Mouse (Mus musculus) neural tube, embryonic 11.5 days (tissue): ENCODE results near the gene Maml2. TPM values are rescaled to one million over a fixed set of nuclear protein-coding genes. Genes with fewer than 3 reads are reported as not detected.

Source experiments
- ATAC-seq: fragments of 200-750 bp; cut with Nextera tagmentation; 2 replicates; pipeline ENCODE4 v1.8.0; 2017; ENCODE audit warnings: moderate number of reproducible peaks, mild to moderate bottlenecking, moderate TSS enrichment, moderate library complexity; ENCODE audit not compliant: insufficient read depth, low FRiP score, low TSS enrichment
- DNase-seq: peaks from one replicate; pipeline ENCODE4 v3.0.0-alpha.2; 2015; ENCODE audit warnings: low spot score
- H3K27ac ChIP-seq: fragments of 300-500 bp; sonication (generic); 2 replicates; pipeline ENCODE4 v1.5.1; 2014; ENCODE audit warnings: low read depth, mild to moderate bottlenecking, low read length
- H3K27me3 ChIP-seq: fragments of 300-500 bp; sonication (generic); 2 replicates; pipeline ENCODE4 v1.6.1; 2014; ENCODE audit warnings: mild to moderate bottlenecking, low read length, mixed read lengths; ENCODE audit not compliant: control insufficient read depth, insufficient read depth
- H3K36me3 ChIP-seq: fragments of 300-500 bp; sonication (generic); 2 replicates; pipeline ENCODE4 v1.6.1; 2014; ENCODE audit warnings: mild to moderate bottlenecking, low read length, moderate library complexity, mixed read lengths; ENCODE audit not compliant: control insufficient read depth, insufficient read depth
- H3K4me1 ChIP-seq: fragments of 300-500 bp; sonication (generic); 2 replicates; pipeline ENCODE4 v1.6.1; 2014; ENCODE audit warnings: low read length, mixed read lengths; ENCODE audit not compliant: control insufficient read depth, insufficient read depth
- H3K4me2 ChIP-seq: fragments of 300-500 bp; sonication (generic); 2 replicates; pipeline ENCODE4 v1.6.1; 2014; ENCODE audit warnings: low read depth, mild to moderate bottlenecking, moderate library complexity
- H3K4me3 ChIP-seq: fragments of 300-500 bp; sonication (generic); 2 replicates; pipeline ENCODE4 v1.5.1; 2014; ENCODE audit warnings: low read depth, low read length
- H3K9ac ChIP-seq: fragments of 300-500 bp; sonication (generic); 2 replicates; pipeline ENCODE4 v1.6.1; 2014; ENCODE audit warnings: mild to moderate bottlenecking, low read length
- H3K9me3 ChIP-seq: fragments of 300-500 bp; sonication (generic); 2 replicates; pipeline ENCODE4 v1.6.1; 2016; ENCODE audit warnings: low read length; ENCODE audit not compliant: control insufficient read depth
- WGBS: fragments of 180-500 bp; shearing (Covaris S2); extraction: QIAGEN DNeasy Blood & Tissue Kit; methylation state at CpG from one replicate; pipeline ENCODE4 v1.1.7; 2014; 5-methylcytosine and 5-hydroxymethylcytosine counted together
- polyA plus RNA-seq: library from polyadenylated mRNA; unstranded; fragments of >200 nt; fragmentation: Nextera tagmentation; extraction: Ambion mirVana; gene quantifications from 2 replicates; pipeline ENCODE4 v1.2.1, GENCODE M21; 2014

Gene Maml2
- polyA plus RNA-seq, 1 experiment from 2014 or later: 14.1 TPM

GRCm38 (mm10) chr9:13296274-13297121 lies 1.3 kb upstream of the Maml2 start:
- DNase-seq: peak; percentile 90

GRCm38 (mm10) chr9:13297122-13297667 lies 562 bp upstream of the Maml2 start:
- peak overlapping the region; percentile 97 for H3K4me2 ChIP-seq
- WGBS: under 1% methylated on average over 12 of the region's 12 CpGs
- no peaks in the 10 kb centered on the region for H3K36me3 ChIP-seq
- DNase-seq (no peak), ATAC-seq (no peak)
- no peaks in the 10 kb centered on the region for H3K9me3 ChIP-seq
- peak overlapping the region; percentile 76 for H3K27ac ChIP-seq
- peak overlapping the region; percentile 77 for H3K9ac ChIP-seq
- H3K4me1 ChIP-seq: peaks cover 36% of the 10 kb centered on the region
- H3K27me3 ChIP-seq: no peaks in the 10 kb centered on the region
- peak overlapping the region; percentile 65 for H3K4me3 ChIP-seq

More at GRCm38 (mm10) chr9:13296274-13297121, 1.3 kb upstream of the Maml2 start:
- Histone ChIP-seq H3K9me3 (no peaks in the 10 kb centered on the region), H3K27ac (peak overlapping the region; percentile 76), H3K36me3 (no peaks in the 10 kb centered on the region), H3K9ac (peak overlapping the region; percentile 77), H3K4me1 (peaks cover 29% of the 10 kb centered on the region), H3K4me2 (peak overlapping the region; percentile 97), H3K4me3 (peak overlapping the region; percentile 65), H3K27me3 (no peaks in the 10 kb centered on the region)
- under 1% methylated on average over 28 of the region's 28 CpGs for WGBS
- ATAC-seq: peak; percentile 91

GRCm38 (mm10) chr9:13298513-13298878 lies 739 bp downstream of the Maml2 start:
- Histone ChIP-seq H3K4me3 (peak overlapping the region; percentile 65), H3K27me3 (no peaks in the 10 kb centered on the region), H3K27ac (no peak overlapping the region; the same call in 1 of the 2 replicates), H3K36me3 (no peaks in the 10 kb centered on the region), H3K9me3 (no peaks in the 10 kb centered on the region), H3K4me2 (peak overlapping the region; percentile 97), H3K9ac (peak overlapping the region; percentile 77), H3K4me1 (peaks cover 46% of the 10 kb centered on the region)
- no peak for DNase-seq
- ATAC-seq: no peak
- 32% methylated on average over 9 of the region's 9 CpGs for WGBS

- peak overlapping the region; percentile 29 for H3K27ac ChIP-seq
- H3K27me3 ChIP-seq: no peaks in the 10 kb centered on the region
- ATAC-seq (no peak), DNase-seq (no peak)
- no peaks in the 10 kb centered on the region for H3K9me3 ChIP-seq
- H3K4me1 ChIP-seq: peaks cover 51% of the 10 kb centered on the region
- peak overlapping the region; percentile 65 for H3K4me3 ChIP-seq
- no peaks in the 10 kb centered on the region for H3K36me3 ChIP-seq
- peak overlapping the region; percentile 97 for H3K4me2 ChIP-seq
- 82% methylated on average over 6 of the region's 6 CpGs for WGBS
- H3K9ac ChIP-seq: peak overlapping the region; percentile 22; the same call in 1 of the 2 replicates
Measured at GRCm38 (mm10) chr9:13299190-13299589, 1.4 kb downstream of the Maml2 start.

GRCm38 (mm10) chr9:13300041-13300441 lies 2.3 kb downstream of the Maml2 start:
- no peak for DNase-seq
- Histone ChIP-seq H3K9me3 (no peaks in the 10 kb centered on the region), H3K9ac (peak overlapping the region; percentile 41), H3K4me1 (peaks cover 56% of the 10 kb centered on the region), H3K4me2 (peak overlapping the region; percentile 97), H3K36me3 (no peaks in the 10 kb centered on the region), H3K27me3 (no peaks in the 10 kb centered on the region), H3K4me3 (peak overlapping the region; percentile 65; the same call in 1 of the 2 replicates), H3K27ac (peak overlapping the region; percentile 56)
- WGBS: 33% methylated on average over 3 of the region's 3 CpGs
- ATAC-seq: no peak

GRCm38 (mm10) chr9:13300891-13301782 lies 3.4 kb downstream of the Maml2 start:
- H3K36me3 ChIP-seq: no peaks in the 10 kb centered on the region
- H3K4me1 ChIP-seq: peaks cover 56% of the 10 kb centered on the region
- peak overlapping the region; percentile 97 for H3K4me2 ChIP-seq
- no peaks in the 10 kb centered on the region for H3K27me3 ChIP-seq
- no peak overlapping the region; the same call in 1 of the 2 replicates for H3K4me3 ChIP-seq
- H3K9me3 ChIP-seq: no peaks in the 10 kb centered on the region
- no peak overlapping the region; the same call in 1 of the 2 replicates for H3K9ac ChIP-seq
- DNase-seq (no peak), ATAC-seq (no peak)
- 60% methylated on average over 9 of the region's 9 CpGs for WGBS
- H3K27ac ChIP-seq: peak overlapping the region; percentile 4; the same call in 1 of the 2 replicates

- H3K27ac ChIP-seq: peak overlapping the region; percentile 4; the same call in 1 of the 2 replicates
- 48% methylated on average over 6 of the region's 6 CpGs for WGBS
- no peaks in the 10 kb centered on the region for H3K27me3 ChIP-seq
- ATAC-seq (no peak), DNase-seq (no peak)
- H3K4me2 ChIP-seq: peak overlapping the region; percentile 97; the same call in 1 of the 2 replicates
- no peak overlapping the region for H3K4me3 ChIP-seq
- peaks cover 65% of the 10 kb centered on the region for H3K4me1 ChIP-seq
- H3K9ac ChIP-seq: no peak overlapping the region
- H3K36me3 ChIP-seq: no peaks in the 10 kb centered on the region
- H3K9me3 ChIP-seq: no peaks in the 10 kb centered on the region
Measured at GRCm38 (mm10) chr9:13302183-13302825, 4.5 kb downstream of the Maml2 start.
